Mouse (Mus musculus) adrenal gland, adult 2 months (tissue): Measurements from ENCODE around the gene Jade1. TPM values are rescaled to one million over a fixed set of nuclear protein-coding genes. Genes with fewer than 3 reads are reported as not detected.
A peak's percentile ranks its signal among the peaks of the same experiment; 100 is the strongest.

Experiments
- DNase-seq: peaks from one replicate; pipeline ENCODE4 v3.0.0; 2021
- polyA plus RNA-seq: library from polyadenylated mRNA; depleted of rRNA; stranded (reverse); fragments of >200 nt; gene quantifications from 2 replicates; pipeline ENCODE4 v1.2.3, GENCODE M21; 2012
- total RNA-seq, 2 experiments: library from RNA; stranded (reverse); gene quantifications; 2 replicates each; pipeline ENCODE4 v1.2.3; 2021

The Jade1 gene
- total and polyA plus RNA-seq, 3 experiments = 21.4 to 58.2 (median 33.2) TPM

GRCm38 (mm10) chr3:41599806-41600589, 44.5 kb downstream of the Jade1 start:
- peak; percentile 55 for DNase-seq

DNA sequence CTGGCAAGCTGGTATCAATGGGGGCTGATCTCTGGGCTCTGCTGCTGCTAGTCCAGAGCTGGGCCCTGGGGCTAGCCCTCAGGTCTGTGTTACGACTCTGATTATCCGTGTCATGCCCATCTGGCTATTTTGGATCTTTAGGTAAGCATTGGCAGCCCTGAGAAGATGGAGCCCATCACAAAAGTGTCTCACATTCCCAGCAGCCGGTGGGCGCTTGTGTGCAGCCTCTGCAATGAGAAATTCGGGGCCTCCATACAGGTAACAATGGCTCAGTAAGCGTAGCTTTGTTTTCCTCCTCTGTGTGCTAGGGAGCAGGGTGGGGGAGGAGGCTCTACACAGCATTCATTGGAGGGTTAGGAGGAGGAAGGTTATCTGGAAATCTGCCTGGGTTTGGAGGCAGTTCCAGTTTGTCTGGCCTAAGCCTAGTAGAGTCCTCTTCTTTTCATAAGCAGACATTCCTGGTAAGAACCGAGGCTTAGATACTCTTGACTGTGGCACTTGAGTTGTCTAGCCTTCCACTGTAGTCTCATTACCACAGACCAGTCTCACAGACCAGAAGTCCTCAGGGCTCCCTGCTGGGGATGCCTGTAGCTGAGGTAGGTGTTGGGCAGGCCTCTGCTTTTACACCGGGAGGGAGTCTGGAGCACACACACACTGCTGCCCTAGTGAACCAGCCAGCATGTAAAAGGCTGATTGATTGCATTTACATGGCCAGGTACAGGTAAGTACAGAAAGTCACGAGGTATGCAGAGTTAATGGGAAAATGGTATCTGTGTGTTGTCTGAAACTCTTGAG, 45.9 kb downstream of the Jade1 start:
- DNase-seq = no peak

- DNase-seq = no peak
Measured at GRCm38 (mm10) chr3:41602933-41603332, 47.4 kb downstream of the Jade1 start.

- no peak for DNase-seq
Measured at GRCm38 (mm10) chr3:41603470-41604019, 48.0 kb downstream of the Jade1 start.

- no peak for DNase-seq
Measured at GRCm38 (mm10) chr3:41604629-41605321, 49.2 kb downstream of the Jade1 start.

- DNase-seq = peak; percentile 59
Measured at GRCm38 (mm10) chr3:41605601-41606329, 50.2 kb downstream of the Jade1 start.

GRCm38 (mm10) chr3:41606330-41606664, 50.8 kb downstream of the Jade1 start:
- no peak for DNase-seq

DNA sequence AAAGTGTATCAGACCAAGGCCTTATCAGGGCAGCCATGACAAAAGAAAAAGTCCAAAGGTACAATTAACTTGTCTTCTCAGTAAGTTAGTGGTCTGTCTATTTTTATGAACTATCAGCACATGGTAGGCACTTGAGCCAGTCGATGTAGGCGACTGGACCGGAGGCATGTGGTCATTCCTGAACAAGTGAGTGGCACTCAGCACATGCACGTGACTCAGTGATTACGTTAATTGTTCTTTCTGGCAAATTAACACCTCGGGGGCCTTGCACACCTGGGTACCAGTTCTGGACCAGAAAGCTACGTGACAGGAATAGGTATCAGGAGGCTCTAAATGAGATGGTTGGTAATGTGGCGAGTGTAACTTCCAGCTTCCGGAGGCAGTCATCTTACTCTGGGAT, 51.5 kb downstream of the Jade1 start:
- DNase-seq = no peak

- DNase-seq = no peak
Measured at GRCm38 (mm10) chr3:41607467-41607866, 51.9 kb downstream of the Jade1 start.

GRCm38 (mm10) chr3:41609071-41609470, 53.5 kb downstream of the Jade1 start:
- no peak for DNase-seq

DNA sequence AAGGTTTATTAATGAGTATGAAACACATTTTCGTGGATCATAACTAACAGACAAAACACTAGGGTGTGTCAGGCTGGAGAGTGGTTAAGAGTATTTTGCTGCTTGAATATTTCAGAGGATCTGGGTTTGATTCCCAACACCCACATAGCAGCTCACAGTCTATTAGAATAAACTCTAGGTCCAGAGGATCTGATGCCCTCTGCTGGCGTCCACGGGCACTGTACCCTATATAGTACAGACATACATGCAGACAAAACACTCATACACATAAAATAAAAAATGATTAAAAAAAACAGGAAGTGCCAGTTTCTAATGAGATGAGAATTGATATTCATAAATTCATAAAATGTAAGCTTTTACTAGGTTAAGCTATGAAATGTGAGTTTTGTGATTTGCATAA, 56.7 kb downstream of the Jade1 start:
- DNase-seq = no peak

GRCm38 (mm10) chr3:41613706-41614105, 58.2 kb downstream of the Jade1 start:
- no peak for DNase-seq

GRCm38 (mm10) chr3:41614230-41614985, 58.9 kb downstream of the Jade1 start:
- no peak for DNase-seq

DNA sequence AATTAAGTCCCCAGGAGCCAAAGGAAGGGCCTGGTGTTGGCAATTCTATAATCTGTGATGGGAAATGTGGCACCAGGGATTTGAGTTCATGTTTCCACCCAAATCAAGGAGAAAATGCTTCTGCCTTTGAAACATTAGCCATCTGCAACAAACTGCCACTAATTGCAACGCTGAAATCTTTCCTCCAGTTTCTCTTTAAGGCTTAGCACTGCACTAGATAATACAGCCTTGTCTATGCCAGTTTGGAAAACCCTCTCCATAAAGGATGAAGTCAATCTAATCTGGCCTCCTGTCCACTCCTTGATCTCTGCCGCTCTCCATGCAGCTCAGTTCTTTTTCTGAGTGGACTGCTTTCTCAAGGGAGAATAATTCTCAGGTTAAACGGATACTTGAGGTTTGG, 62.5 kb downstream of the Jade1 start:
- DNase-seq = no peak

DNA sequence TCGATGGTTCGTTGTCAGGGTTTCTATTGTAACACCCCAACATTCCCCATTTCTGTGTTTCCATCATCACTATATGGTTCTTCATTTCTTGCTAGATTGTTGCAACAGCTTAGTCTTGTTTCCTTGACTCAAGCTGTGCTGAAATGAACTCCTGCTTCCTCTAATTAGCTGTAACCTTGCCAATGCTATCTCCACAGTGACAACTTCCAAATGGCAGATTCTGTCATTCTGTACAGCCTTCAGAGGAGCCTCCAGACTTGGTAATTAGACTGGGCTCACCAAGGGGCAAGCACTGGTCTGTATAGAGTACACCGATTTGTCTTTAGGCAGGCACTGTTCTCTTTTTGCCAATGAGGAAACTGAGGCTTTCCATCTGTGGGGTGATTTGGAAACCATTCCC, 63.0 kb downstream of the Jade1 start:
- no peak for DNase-seq

DNA sequence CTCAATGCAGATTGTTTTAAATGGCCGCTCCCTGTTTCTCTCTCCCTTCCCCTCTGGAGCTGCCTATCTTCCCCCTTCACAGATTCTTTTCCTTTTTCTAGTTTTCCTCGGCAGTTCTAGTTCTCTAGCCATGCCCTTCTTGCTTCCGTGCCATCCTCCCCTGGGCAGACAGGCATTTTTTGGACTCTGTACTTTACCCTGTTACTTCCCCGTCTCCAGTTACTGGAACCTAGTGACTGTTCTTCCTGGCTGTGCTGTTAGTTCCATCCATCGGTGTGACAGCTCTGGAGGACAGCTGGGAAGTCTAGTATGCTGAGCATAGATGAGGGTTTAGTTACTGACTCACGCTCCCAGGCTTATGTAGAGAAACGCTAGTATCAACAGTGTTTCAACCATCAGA, 65.4 kb downstream of the Jade1 start:
- no peak for DNase-seq

GRCm38 (mm10) chr3:41655642-41656041, 100.1 kb downstream of the Jade1 start:
- DNase-seq = no peak
